Mouse (Mus musculus): ENCODE results near the gene Man2a1. TPM values are rescaled to one million over a fixed set of nuclear protein-coding genes. Genes with fewer than 3 reads are reported as not detected.

Man2a1 gene
- polyA plus RNA-seq, 1 experiment from 2014 or later = 6.8 TPM

DNA sequence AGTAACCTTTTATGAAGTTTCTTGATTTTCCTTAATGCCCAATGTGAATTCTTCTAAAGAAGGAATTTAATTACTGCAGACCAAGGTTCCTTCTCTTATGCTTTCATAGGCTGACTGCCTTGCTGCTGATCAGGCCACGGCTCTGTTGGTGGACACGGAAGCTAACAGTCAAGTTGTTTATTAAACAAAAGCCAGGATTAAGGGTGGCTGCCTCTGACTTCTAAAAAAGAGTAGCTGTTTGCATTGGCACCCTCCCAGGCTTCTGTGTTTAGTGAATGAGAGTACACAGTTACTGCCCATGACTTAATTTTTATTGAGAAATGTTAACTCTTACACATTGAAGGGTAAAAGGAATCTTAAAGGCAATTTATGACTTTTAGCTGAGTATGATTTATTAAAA is 81.4 kb downstream of the Man2a1 start:
- ATAC-seq (ENCODE audit: low FRiP score, low read depth) = no peak
- WGBS = 40% methylated on average over 2 of the region's 2 CpGs
- no peak overlapping the region for H3K4me3 ChIP-seq

DNA sequence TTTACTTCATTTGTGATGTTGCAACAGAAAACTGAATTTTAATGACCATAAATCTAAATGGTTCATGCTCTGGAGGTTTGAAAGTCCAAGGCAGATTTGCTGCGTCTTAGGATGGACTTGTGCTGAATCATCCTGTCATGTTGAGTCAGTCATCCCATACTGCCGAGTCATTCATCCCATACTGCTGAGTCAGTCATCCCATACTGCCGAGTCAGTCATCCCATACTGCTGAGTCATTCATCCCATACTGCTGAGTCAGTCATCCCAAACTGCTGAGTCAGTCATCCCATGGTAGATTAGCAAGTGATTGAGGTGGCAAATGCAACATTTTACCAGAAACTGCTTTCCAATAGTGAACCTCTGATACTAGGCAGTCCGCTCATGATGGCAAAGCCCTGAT is 83.6 kb downstream of the Man2a1 start:
- 95% methylated on average over 4 of the region's 4 CpGs for WGBS
- Histone ChIP-seq H3K9ac (replicated peaks) (no peak overlapping the region), H3K27me3 (no peaks in the 10 kb centered on the region), H3K4me2 (replicated peaks) (no peak overlapping the region), H3K36me3 (no peaks in the 10 kb centered on the region), H3K27ac (replicated peaks) (no peak overlapping the region), H3K4me3 (no peak overlapping the region), H3K9me3 (no peaks in the 10 kb centered on the region), H3K4me1 (no peaks in the 10 kb centered on the region)
- no peak for ATAC-seq (ENCODE audit: low FRiP score, low read depth)

More for the DNA sequence above, 81.4 kb downstream of the Man2a1 start:
- H3K9ac ChIP-seq (replicated peaks) = no peak overlapping the region
- H3K9me3 ChIP-seq = no peaks in the 10 kb centered on the region
- H3K27me3 ChIP-seq = no peaks in the 10 kb centered on the region
- H3K36me3 ChIP-seq = no peaks in the 10 kb centered on the region
- no peaks in the 10 kb centered on the region for H3K4me1 ChIP-seq
- H3K27ac ChIP-seq (replicated peaks) = no peak overlapping the region
- no peak overlapping the region for H3K4me2 ChIP-seq (replicated peaks)

- H3K27ac ChIP-seq (replicated peaks) = no peak overlapping the region
- no peaks in the 10 kb centered on the region for H3K9me3 ChIP-seq
- ATAC-seq (ENCODE audit: low FRiP score, low read depth) = no peak
- H3K9ac ChIP-seq (replicated peaks) = no peak overlapping the region
- no peaks in the 10 kb centered on the region for H3K4me1 ChIP-seq
- no peak overlapping the region for H3K4me2 ChIP-seq (replicated peaks)
- no peak overlapping the region for H3K4me3 ChIP-seq
- WGBS = 93% methylated on average over 6 of the region's 6 CpGs
- H3K36me3 ChIP-seq = peaks cover 6% of the 10 kb centered on the region; the same call in 1 of the 2 replicates
- no peaks in the 10 kb centered on the region for H3K27me3 ChIP-seq
Observed at GRCm38 (mm10) chr17:64685216-64685903, 84.8 kb downstream of the Man2a1 start.

GRCm38 (mm10) chr17:64689614-64690013 is 89.1 kb downstream of the Man2a1 start:
- Histone ChIP-seq H3K9ac (replicated peaks) (no peak overlapping the region), H3K4me3 (no peak overlapping the region), H3K27me3 (no peaks in the 10 kb centered on the region), H3K9me3 (no peaks in the 10 kb centered on the region), H3K4me1 (no peaks in the 10 kb centered on the region), H3K36me3 (peaks cover 12% of the 10 kb centered on the region; the same call in 1 of the 2 replicates), H3K27ac (replicated peaks) (no peak overlapping the region), H3K4me2 (replicated peaks) (no peak overlapping the region)
- 90% methylated on average over 3 of the region's 3 CpGs for WGBS
- no peak for ATAC-seq (ENCODE audit: low FRiP score, low read depth)

GRCm38 (mm10) chr17:64697277-64697831 is 96.8 kb downstream of the Man2a1 start:
- Histone ChIP-seq H3K27me3 (no peaks in the 10 kb centered on the region), H3K27ac (replicated peaks) (no peak overlapping the region), H3K4me3 (no peak overlapping the region), H3K4me2 (replicated peaks) (no peak overlapping the region), H3K9me3 (no peaks in the 10 kb centered on the region), H3K36me3 (peaks cover 3% of the 10 kb centered on the region; the same call in 1 of the 2 replicates), H3K4me1 (no peaks in the 10 kb centered on the region), H3K9ac (replicated peaks) (no peak overlapping the region)
- WGBS = 75% methylated on average over 10 of the region's 10 CpGs
- no peak for ATAC-seq (ENCODE audit: low FRiP score, low read depth)

- no peaks in the 10 kb centered on the region for H3K27me3 ChIP-seq
- H3K4me2 ChIP-seq (replicated peaks) = no peak overlapping the region
- no peaks in the 10 kb centered on the region for H3K9me3 ChIP-seq
- peaks cover 3% of the 10 kb centered on the region for H3K4me1 ChIP-seq
- no peak overlapping the region for H3K4me3 ChIP-seq
- ATAC-seq (ENCODE audit: low FRiP score, low read depth) = no peak
- no peak overlapping the region for H3K27ac ChIP-seq (replicated peaks)
- H3K36me3 ChIP-seq = peaks cover 3% of the 10 kb centered on the region; the same call in 1 of the 2 replicates
- H3K9ac ChIP-seq (replicated peaks) = no peak overlapping the region
- 81% methylated on average over 8 of the region's 8 CpGs for WGBS
Observed at GRCm38 (mm10) chr17:64698516-64698915, 98.0 kb downstream of the Man2a1 start.

DNA sequence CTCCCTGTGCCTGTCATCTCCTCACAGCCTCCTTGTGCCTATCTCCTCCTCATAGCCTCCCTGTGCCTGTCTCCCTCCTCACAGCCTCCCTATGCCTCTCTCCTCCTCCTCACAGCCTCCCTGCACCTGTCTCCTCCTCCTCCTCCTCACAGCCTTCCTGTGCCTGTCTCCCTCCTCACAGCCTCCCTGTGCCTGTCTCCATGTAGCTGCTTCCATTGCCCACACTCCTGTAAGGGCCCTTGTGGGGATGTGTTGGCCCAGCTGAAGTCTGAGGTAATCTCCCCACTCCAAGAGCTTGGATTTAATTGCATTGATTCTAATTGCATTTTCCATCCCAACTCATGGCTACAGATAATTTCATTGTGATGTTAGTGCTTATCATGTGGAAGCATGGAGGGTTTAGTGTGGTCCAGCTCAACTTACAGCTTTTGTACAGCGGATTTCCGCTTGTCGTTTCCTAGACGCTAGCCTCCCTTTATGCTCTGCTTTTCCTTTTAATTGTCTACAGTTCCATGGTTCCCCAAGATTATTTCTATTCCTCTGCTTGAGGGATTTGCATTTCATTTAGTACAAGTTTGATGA is 103.2 kb downstream of the Man2a1 start:
- Histone ChIP-seq H3K27ac (replicated peaks) (peak overlapping the region; percentile 52), H3K9ac (replicated peaks) (peak overlapping the region; percentile 31; the same call in 1 of the 2 replicates), H3K9me3 (no peaks in the 10 kb centered on the region), H3K4me3 (no peak overlapping the region), H3K4me2 (replicated peaks) (no peak overlapping the region), H3K27me3 (no peaks in the 10 kb centered on the region), H3K4me1 (peaks cover 7% of the 10 kb centered on the region), H3K36me3 (no peaks in the 10 kb centered on the region)
- WGBS = 37% methylated on average over 4 of the region's 4 CpGs
- peak; percentile 73 for ATAC-seq (ENCODE audit: low FRiP score, low read depth)

DNA sequence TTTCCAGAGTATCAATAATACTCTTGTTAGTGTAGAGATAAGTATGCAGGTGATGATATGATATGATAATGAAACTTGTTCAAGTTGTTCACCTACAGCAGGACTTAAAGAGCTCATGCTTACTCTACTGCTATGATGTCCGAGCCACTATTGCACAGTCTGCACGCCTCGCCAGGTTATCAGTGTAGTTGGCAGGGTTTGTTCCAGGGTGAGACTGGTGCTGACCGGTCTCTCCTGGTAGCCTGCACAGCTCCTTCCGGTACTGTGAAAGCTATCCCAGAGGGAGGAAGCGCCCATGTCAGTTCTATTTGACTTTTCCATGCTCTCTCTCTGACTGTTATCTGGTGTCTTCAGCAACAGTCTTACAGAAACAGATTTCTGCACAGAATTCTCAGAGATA is 107.0 kb downstream of the Man2a1 start:
- H3K9me3 ChIP-seq = no peaks in the 10 kb centered on the region
- H3K4me3 ChIP-seq = no peak overlapping the region
- no peak overlapping the region for H3K4me2 ChIP-seq (replicated peaks)
- H3K9ac ChIP-seq (replicated peaks) = no peak overlapping the region
- no peaks in the 10 kb centered on the region for H3K36me3 ChIP-seq
- H3K4me1 ChIP-seq = peaks cover 7% of the 10 kb centered on the region
- H3K27me3 ChIP-seq = no peaks in the 10 kb centered on the region
- ATAC-seq (ENCODE audit: low FRiP score, low read depth) = no peak
- H3K27ac ChIP-seq (replicated peaks) = no peak overlapping the region
- WGBS = 90% methylated on average over 6 of the region's 6 CpGs

GRCm38 (mm10) chr17:64716318-64716717 is 115.8 kb downstream of the Man2a1 start:
- Histone ChIP-seq H3K4me3 (no peak overlapping the region), H3K9me3 (no peaks in the 10 kb centered on the region), H3K9ac (replicated peaks) (no peak overlapping the region), H3K4me2 (replicated peaks) (no peak overlapping the region), H3K27me3 (no peaks in the 10 kb centered on the region), H3K27ac (replicated peaks) (no peak overlapping the region), H3K4me1 (no peaks in the 10 kb centered on the region), H3K36me3 (0 out of 2 replicates have a peak, but pooled peaks cover 12% of the 10 kb centered on the region)
- no peak for ATAC-seq (ENCODE audit: low FRiP score, low read depth)
- 80% methylated on average over 4 of the region's 4 CpGs for WGBS

GRCm38 (mm10) chr17:64719760-64720159 is 119.2 kb downstream of the Man2a1 start:
- WGBS = 74% methylated on average over 5 of the region's 5 CpGs

GRCm38 (mm10) chr17:64721112-64721511 is 120.6 kb downstream of the Man2a1 start:
- no peak for ATAC-seq (ENCODE audit: low FRiP score, low read depth)
- no peak overlapping the region for H3K9ac ChIP-seq (replicated peaks)
- H3K9me3 ChIP-seq = no peaks in the 10 kb centered on the region
- WGBS = 90% methylated on average over 5 of the region's 5 CpGs
- no peak overlapping the region for H3K4me2 ChIP-seq (replicated peaks)
- H3K27ac ChIP-seq (replicated peaks) = no peak overlapping the region
- no peaks in the 10 kb centered on the region for H3K4me1 ChIP-seq
- no peaks in the 10 kb centered on the region for H3K36me3 ChIP-seq
- no peaks in the 10 kb centered on the region for H3K27me3 ChIP-seq
- H3K4me3 ChIP-seq = no peak overlapping the region

More at GRCm38 (mm10) chr17:64719760-64720159, 119.2 kb downstream of the Man2a1 start:
- Histone ChIP-seq H3K27me3 (no peaks in the 10 kb centered on the region), H3K9ac (replicated peaks) (no peak overlapping the region), H3K36me3 (0 out of 2 replicates have a peak, but pooled peaks cover 3% of the 10 kb centered on the region), H3K27ac (replicated peaks) (no peak overlapping the region), H3K4me1 (no peaks in the 10 kb centered on the region), H3K4me3 (no peak overlapping the region), H3K4me2 (replicated peaks) (no peak overlapping the region), H3K9me3 (no peaks in the 10 kb centered on the region)
- ATAC-seq (ENCODE audit: low FRiP score, low read depth) = no peak

DNA sequence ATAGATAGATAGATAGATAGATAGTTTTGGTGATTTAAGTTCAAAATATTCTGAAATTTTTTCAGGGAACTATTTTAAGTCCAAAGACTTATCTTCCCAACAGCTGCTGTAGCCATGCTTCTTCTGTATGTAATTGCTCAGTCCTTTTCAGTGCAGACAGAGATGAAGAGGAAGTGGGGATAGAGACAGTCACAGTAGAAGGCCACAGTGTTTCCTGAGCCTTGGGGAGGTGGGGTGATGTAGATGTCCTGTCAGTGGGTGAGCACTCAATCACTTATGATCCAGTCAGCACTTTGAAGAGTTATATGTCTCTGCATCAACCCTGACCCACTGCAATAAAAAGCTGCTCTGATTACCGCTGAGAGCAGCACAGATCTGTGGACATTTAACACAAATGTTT is 122.6 kb downstream of the Man2a1 start:
- Histone ChIP-seq H3K4me3 (no peak overlapping the region), H3K9me3 (no peaks in the 10 kb centered on the region), H3K9ac (replicated peaks) (no peak overlapping the region), H3K4me1 (no peaks in the 10 kb centered on the region), H3K27me3 (no peaks in the 10 kb centered on the region), H3K4me2 (replicated peaks) (no peak overlapping the region), H3K36me3 (no peaks in the 10 kb centered on the region), H3K27ac (replicated peaks) (no peak overlapping the region)
- 94% methylated on average over 1 of the region's 1 CpGs for WGBS
- ATAC-seq (ENCODE audit: low FRiP score, low read depth) = no peak

All from midbrain, embryonic 12.5 days (tissue).